Mouse (Mus musculus): ENCODE data around the gene Klc3.

DNA sequence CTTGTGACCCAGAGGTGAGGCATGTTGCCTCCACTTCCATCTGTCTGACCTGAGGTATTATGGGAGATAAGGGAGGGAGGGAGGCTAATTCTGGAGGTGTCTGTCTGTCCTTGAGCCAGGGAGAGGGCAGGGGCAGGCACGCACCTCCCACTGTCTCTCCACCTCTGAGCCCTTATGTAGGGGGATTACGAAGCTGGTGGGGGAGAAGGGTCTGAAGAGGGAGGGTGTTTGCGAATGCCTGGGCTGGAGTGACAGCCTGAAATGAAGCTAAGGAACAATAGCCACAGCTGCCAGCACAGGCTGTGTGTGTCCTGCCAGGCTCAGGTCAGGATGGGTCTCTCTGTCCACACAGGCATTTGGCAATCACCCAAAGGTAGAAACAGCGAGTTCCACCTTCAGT is 41.6 kb downstream of the Klc3 start:
- no peak for TF ChIP-seq POLR2A (IDR thresholded peaks at IDR 0.05; ENCODE audit: control insufficient read depth in 1 of 2, insufficient read depth in 1 of 2, low read depth in 1 of 2, low read length in 2 of 2, poor library complexity in 1 of 2)
- no peak for TF ChIP-seq CTCF (IDR thresholded peaks at IDR 0.05 in 2 of 3, conservative IDR thresholded peaks at IDR 0.05 in 1 of 3; ENCODE audit: control insufficient read depth in 1 of 3, insufficient read depth in 1 of 3, low read depth in 2 of 3, low read length in 3 of 3, poor library complexity in 1 of 3, severe bottlenecking in 1 of 3)
- TF ChIP-seq EP300 (IDR thresholded peaks at IDR 0.05; ENCODE audit: low read depth in 1 of 2, low read length in 2 of 2) = no peak
- no peak for TF ChIP-seq KAT2A (conservative IDR thresholded peaks at IDR 0.05; ENCODE audit: low read depth, low read length)
- no peak for TF ChIP-seq GATA1 (IDR thresholded peaks at IDR 0.05; ENCODE audit: low read depth, low read length)

Data from MEL (cell line).